Mouse (Mus musculus) cerebellum, postnatal 25 days (tissue): ENCODE data around the gene Art5.
A peak's percentile ranks its signal among the peaks of the same experiment; 100 is the strongest.
"Not testable (repeated sequence)": the region's sequence is repeated elsewhere in the genome, so short reads cannot be mapped to it uniquely, and the experiment has no call there.

ENCODE experiments used
- DNase-seq, 2 experiments: peaks; one replicate each; pipeline ENCODE4 v3.0.0; 2021; ENCODE audit warnings: mixed read lengths in 2 of 2

The Art5 gene

DNA sequence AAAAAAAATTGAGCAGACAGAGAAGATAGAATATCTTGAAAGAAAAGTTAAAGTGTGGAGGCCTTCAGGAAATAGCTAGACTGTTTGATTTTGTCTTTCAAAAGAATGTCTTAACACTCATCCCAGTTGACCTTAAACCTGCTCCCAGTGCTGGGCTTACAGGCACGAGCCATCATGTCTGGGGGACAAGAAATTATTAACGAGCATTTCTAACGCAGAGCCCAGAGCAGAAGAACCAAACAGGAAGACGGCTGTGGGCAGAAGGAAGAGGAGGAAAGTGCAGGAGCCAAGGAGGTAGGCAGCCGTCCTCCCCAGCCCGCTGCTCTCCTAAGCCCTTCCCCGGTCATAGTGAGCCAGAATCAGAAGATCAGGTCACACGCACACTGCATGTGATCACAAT, 29.0 kb downstream of the Art5 start:
- DNase-seq, result no peak

DNA sequence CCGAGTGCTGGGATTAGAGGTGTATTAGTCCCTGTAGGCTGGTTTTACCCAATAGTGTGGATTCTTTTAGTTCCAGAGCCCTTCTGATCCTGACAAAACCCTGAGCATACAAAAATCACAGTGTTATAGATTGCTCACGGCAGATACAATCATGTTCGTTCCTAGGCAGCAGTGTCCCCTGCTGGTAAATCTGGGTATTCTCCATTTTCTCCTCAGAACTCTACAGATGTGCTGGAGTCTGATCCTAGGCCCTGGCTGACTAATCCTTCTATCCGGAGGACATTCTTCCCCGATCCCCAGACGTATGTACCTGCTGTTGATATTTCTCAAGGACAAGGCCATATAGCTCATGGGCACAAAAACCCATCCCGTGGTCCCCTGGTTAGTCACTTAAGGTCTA, 30.8 kb downstream of the Art5 start:
- DNase-seq, result peak in 1 of 2 experiments; percentile 59

DNA sequence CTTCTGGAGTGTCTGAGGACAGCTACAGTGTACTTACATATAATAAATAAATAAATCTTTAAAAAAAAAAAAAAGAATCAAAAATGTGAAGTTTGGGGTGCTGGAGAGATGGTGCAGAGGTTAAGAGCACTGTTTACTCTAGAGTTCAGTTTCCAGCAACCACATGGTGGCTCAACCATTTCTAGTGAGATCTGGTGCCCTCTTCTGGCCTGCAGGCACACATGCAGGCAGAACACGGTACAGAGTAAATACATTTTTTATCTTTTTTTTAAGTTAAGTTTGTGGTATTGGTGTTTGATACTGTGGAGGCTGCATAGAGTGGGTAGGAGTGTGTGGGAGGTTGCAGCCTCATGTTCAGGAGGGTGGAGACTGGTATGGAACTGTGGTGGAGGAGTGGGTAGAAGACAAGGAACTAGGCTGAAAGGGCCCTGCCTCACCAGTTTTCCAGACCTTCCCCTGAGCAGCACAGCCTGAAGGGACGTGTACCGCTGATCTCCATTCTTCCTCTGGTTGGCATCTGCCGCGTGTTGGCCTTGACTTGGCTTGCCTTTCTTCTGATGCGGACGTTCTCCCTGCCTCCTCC, 32.5 kb downstream of the Art5 start:
- DNase-seq, result peak in 1 of 2 experiments; percentile 37

DNA sequence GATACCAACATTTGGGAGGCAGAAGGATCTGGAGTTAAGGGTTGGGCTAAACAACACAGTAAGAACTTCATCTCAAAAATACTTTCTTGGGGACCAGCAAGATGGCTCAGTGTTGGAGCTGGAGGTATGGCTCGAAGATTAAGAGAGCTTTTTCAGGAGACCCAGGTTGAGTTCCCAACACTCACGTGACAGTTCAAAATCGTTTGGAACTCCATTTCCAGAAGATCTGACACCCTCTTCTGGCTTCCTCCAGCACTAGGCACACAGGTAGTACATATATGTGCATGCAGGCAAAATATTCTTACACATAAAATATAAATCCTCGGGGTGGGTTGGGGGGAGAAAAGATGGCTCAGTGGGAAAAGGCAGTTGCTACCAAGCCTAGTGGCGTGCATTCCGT, 42.9 kb downstream of the Art5 start:
- DNase-seq, result no peak

DNA sequence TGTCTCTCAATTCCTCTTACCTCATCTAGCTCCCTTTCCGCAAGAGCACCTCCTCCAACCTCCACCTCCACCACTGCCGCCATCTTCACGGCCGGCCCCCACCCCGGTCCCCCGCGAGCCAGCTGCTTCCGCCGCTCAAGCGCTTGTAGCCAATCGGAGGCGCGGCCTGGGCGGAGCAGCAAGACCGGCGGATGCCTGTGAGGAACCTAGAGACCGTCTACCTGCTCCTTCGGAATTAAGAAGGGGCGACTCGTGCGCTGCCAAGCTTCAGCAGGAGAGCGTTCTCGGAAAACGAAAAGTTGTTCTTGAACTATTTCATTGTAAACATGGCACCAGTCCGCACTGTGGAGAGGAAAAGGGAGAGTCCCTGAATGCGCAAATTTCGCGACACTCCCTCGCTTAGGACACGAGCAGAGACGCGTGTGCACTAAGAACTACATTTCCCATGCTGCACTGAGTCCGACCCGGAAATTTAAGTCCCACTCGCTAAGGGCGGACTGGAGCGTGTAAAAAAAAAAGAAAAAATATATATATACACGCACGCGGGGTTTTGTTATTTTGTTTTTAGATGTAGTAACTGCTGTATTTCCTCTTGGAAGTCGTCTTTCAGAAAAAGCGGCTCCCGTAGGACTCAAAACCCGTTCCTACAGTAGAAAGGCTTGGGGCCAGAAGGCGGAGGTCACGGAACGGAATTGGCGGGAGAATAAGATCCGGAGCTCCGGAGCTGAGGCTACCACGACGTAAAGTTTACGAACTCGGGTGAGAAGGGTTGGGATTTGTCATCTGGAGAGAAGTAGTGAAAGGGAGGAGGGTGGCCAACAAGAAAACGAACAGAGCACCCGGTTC, 44.0 kb downstream of the Art5 start, which contains the start of the genes Rnf121, Xndc1 and Xntrpc:
TSS of gene Rnf121 (minus strand) at position 424 of the 846 bp plus-strand sequence.
TSS of gene Xndc1 (plus strand) at position 466 of the 846 bp plus-strand sequence.
TSS of gene Xntrpc (plus strand) at position 668 of the 846 bp plus-strand sequence.
- peak; percentile 94 to 95 for DNase-seq

DNA sequence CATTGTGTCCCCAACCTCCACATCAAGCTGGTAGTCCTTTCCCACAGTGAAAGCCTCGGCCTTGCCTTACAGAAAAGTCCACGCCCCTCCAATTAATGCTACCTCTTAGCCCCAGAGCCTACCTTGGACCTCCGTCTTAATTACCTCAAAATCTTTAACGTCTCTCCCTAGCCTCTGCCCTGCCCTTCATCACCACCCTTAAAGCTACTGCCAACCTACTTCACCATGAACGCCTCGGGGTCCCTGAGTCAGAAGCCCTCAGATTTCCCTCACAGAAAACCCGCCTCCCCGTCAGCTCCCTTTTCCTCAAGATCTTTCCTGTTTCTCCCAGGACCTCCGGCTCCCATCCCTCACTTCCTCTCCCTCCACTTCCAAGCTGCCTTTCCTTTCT, 44.6 kb downstream of the Art5 start:
- no peak for DNase-seq

DNA sequence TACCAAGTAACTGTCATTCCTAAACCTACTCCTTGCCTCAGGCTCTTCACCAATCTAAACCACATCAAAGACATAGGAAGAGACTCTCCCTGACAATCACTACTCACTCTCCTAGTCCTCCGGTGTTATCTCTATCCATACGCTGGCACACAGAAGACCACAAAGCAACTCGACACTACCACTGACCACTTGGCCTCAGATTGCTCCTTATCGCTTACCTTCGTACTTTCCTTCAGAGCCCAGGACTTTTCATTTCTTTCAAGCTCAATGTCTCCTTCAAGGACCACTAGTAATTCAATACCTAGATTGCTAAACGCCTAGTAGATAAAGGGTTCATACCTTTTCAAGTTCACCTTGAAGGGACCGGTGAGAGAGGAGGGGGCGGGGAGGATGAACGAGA, 45.4 kb downstream of the Art5 start:
- DNase-seq, result no peak

DNA sequence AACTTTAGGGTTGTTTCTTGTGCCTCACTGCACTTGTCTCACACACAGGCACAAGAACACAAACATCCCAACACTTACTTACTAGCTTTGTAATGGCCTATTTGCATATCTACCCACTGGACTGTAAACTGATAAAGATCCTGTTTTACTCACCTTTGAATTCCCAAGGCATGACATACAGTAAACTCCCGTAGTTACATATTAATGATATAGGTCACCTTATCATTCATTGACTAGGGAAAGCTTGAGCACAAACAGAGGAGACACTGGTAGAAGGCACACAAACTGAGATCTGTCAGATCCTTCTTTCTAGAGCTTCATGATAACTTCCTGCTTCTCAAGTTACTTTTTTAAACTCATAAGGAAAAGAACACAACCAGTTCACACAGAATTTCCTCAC, 47.1 kb downstream of the Art5 start:
- DNase-seq, result no peak

DNA sequence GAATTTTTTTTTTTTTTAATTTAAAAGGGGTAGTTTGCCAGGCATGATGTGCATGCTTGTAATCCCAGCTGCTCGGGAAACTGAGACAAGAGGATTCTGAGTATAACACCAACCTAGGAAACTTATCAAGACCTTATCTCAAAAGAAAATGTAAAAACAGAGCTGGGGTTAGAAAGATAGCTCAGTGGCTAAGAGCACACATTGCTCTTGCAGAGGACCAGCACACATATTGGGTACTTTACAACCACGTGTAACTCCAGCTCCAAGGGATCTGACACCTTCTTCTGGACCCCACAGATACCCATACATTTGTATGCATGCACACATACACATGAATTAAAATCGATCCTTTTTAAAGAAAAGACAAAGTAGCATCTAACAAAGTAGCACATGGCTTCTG, 47.9 kb downstream of the Art5 start:
- DNase-seq, result no peak

DNA sequence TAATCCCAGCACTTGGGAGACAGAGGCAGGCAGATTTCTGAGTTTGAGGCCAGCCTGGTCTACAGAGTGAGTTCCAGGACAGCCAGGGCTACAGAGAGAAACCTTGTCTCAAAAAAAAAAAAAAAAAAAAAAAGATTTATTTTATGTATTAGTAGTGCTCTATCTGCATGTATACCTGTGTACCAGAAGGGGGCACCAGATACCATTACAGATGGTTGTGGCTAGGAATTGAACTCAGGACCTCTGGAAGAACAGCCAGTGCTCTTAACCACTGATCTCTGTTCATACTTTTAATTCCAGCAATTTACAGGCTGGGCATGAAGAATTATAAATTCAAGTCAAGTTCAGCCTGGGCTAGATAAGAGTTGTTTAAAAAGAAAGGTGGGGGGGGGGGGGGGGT, 60.8 kb downstream of the Art5 start:
- not testable (repeated sequence) for DNase-seq
